In the genomic region with DNA sequence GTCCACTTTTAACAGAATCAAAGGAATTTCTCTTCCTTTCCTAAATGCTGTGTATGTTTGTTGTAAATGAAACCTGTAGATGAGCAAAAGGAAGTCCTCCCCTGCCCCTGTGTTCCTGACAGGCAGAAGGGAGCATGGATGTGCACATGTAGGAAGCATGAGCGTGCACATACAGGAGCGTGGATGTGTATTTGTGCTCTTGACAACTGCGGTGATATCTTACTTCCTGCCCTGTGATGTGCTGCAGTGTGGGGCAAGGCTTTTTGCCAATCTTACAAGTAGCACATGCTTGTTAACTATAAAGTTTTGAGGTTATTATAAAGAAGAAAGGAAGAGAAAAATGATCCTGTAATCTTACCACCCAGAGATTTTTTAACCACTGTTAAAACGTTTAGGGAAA, we compare ENCODE assay signal across 8 mouse cellular contexts. TPM values are rescaled to one million over a fixed set of nuclear protein-coding genes. Genes with fewer than 3 reads are reported as not detected.
"Had no signal": no experiment of that assay in that cellular context is flagged by ENCODE, and none has a peak within 500 bp of the region (broad histone marks: within the 10 kb centered on the region; RNA-seq: fewer than 3 reads in every experiment).

No protein-coding gene starts in this region.

- H3K4me2 ChIP-seq: neural tube, embryonic 15.5 days; stomach, embryonic 15.5 days had no signal

- H3K9me3 ChIP-seq: neural tube, embryonic 15.5 days; stomach, embryonic 15.5 days had no signal

- H3K27ac ChIP-seq: neural tube, embryonic 15.5 days; stomach, embryonic 15.5 days; stomach, postnatal 0 days had no signal

- H3K9ac ChIP-seq: neural tube, embryonic 15.5 days; stomach, embryonic 15.5 days had no signal

- DNase-seq: right cerebral cortex, adult 18-20 months; right cerebral cortex, postnatal 25 days; thymus, adult 18-20 months had no signal

- H3K4me1 ChIP-seq: neural tube, embryonic 15.5 days; stomach, embryonic 15.5 days had no signal

- H3K4me3 ChIP-seq: neural tube, embryonic 15.5 days; stomach, embryonic 15.5 days had no signal

- H3K27me3 ChIP-seq: neural tube, embryonic 15.5 days; stomach, embryonic 15.5 days had no signal

RNA-seq across cellular contexts. Expression of a gene that starts 12.3 kb away (rescaled TPM):
- total RNA-seq: neutrophil, adult 5-6 weeks had no signal

RNA-seq across cellular contexts. Expression of a gene that starts 57.6 kb away (rescaled TPM):
- total RNA-seq: neutrophil, adult 5-6 weeks had no signal
- polyA plus RNA-seq: spleen, adult 2 months had no signal
